Mouse (Mus musculus) lung, postnatal 14 days (tissue): ENCODE data around the gene Wwc2.
"Not testable (repeated sequence)": the region's sequence is repeated elsewhere in the genome, so short reads cannot be mapped to it uniquely, and the experiment has no call there.

Experiments used
- DNase-seq: peaks from one replicate; pipeline ENCODE4 v3.0.0; 2021

The Wwc2 gene

DNA sequence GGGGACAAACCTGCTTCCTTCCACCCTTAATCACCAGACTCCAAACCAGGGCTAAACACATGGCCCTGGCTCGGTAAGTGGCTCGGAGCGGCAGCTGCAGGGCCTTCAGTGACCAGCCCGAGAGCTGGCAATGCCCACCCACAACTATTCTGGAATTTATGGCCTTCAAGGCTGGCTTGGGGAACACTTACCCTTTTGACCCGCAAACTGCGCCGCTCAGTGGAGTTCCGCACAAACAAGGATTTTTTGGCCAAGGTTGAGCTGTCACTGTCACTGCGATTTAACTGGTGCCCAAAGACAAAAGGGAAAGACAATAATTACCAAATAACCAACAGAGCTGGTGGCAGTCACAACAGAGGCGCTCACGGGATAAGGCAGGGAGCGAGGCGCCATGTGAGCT, 144.8 kb downstream of the Wwc2 start:
- DNase-seq: no peak

DNA sequence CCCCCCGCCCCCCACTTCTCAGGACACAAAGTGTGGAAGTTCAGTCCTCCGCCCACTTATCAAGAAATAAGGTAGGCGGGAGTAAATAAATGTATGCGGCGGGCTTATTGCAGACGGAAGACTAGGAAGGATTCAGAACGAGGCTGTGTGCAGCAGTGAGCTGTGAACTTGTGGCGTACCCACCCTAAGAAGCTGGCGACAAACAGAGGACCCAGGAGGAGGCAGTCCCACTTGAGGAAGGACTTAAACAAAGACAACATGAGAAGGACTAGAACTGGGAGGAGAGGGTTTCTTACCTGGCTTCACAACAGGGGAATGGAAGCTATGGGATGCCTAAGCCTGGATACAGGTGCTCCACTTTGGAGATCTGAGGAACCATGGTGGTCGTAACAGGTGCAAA, 147.1 kb downstream of the Wwc2 start:
- DNase-seq: no peak

DNA sequence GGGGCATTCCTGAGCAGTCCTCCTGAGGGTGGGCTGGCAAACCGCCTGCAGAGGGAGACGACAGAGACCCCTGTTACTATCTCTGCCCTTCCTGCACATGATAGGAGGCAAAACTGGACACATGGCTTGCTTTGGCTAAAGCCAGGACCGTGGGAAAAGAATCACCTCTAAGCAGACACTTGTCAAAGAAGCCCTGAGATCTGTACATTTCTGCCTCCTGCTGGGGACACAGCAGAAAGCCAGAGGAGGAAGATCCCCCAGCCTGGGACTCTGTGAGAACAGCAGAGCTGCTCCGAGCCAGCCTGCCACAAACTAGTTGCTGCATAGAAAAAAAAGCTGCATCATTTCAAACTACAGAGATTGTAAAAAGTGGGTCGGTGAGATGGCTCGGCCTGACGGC, 147.7 kb downstream of the Wwc2 start:
- no peak for DNase-seq

DNA sequence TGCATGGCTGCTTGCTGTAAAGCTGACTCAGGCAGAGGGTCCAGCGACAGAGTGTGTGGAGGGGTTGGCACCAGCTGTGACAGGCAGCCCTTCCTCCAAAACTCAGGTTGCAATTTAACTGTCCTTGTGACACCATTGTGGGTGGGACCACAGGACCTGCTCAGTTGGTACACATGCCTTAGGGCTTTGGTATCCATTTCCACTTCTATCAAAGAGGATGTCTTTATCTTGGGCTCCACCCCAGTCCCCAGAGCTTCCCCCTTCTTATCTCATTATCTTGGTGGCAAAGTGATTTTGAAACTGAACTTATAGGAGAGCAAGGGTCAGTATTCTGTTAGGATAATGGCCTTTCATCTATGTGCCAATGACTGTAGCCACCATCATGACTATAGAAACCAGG, 156.8 kb downstream of the Wwc2 start:
- DNase-seq: no peak

DNA sequence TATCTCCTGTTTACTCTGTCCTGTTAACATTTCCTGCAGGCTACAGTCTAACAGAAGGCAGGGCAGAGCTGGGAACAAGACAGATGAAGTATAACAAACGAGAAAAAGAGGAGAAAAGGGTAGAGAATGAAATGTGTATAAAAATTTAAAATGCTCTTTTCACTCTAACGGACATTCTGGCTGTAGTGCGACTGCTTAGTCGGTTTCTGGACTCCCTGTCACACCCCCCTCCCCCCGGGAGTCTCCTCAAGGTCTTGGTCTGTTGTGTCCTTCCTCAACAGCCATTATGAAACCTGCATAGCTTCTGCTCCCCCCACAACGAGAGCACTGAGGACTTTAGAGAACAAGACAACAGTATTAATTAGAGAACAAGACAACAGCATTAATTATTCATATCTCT, 158.1 kb downstream of the Wwc2 start:
- DNase-seq: no peak

DNA sequence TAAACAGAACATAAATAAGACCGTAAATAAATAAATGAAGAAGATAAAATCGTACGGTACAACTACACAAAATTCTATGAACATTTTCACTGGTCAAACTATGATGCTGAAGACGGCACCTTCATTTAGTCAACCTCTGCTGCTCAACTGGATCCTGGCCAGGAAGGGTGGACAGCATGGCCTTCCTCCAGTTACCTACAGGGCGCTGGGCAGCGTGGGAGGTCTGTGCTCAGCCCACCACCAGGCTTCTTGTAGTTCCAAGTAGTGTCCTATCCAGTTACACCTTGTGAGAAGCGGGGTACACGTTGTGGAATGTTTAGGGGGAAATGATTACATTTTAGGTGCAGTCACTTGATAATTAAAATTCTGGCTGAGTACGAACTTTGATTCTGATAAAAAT, 163.8 kb downstream of the Wwc2 start:
- DNase-seq: no peak

DNA sequence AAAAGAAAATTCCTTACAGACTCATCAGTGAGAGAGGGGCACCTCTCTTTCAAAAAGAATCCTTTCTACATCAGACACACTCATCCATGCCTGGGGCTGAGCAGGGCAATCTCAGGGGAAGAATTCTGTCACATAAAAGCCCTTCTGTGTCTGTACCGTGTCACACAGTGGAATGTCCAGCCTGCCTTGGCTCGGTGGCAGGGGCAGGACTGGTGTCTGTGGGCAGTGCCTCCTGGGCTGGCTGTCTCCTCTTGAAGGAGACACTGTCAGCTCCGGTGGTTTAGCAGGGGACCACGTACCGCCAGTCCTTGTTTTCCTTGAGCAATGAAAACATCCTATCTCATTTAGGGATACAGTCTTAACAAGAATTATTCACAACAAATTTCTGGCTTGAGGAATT, 165.1 kb downstream of the Wwc2 start:
- no peak for DNase-seq

DNA sequence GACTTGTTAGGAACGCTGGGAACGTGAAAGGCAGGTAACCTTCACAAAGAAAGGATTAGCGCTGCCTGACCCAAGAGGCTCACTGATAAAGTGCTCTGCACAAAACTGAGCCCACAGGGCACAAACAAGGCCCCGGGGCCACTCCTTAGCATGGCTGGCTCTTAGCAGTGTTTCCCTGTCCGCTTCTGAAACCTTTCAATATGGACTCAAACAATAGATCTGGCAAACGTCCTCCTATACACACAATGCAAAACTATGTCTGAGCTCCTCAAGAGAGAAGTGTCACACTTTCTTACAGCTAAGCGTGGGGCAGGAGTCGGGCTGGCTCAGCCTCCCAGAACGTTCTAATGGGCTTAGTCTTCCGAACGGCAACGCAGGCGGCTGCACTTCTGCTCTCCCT, 166.5 kb downstream of the Wwc2 start, which contains the start of gene Cldn22:
Gene Cldn22 (plus strand): TSS at position 301 of the 400 bp plus-strand sequence.
- DNase-seq: no peak

DNA sequence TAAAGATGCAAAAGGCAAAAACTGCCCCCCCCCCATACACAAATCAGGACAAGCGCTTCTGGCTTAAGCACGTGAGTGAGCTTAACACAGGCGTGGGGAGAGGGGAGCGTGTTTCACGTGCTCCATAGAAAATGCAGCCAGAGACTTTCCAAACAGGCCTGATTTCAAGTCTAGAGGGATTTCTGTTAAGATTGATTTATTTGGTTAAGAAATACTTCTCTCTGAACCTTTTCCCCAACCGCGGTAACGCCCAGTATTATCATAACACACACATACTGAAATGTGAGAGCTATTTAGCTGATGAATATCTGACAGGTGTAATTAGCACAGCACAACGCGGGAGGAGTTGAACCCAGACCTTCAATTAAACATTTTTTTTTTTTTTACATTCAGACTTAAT, 166.9 kb downstream of the Wwc2 start:
- no peak for DNase-seq

DNA sequence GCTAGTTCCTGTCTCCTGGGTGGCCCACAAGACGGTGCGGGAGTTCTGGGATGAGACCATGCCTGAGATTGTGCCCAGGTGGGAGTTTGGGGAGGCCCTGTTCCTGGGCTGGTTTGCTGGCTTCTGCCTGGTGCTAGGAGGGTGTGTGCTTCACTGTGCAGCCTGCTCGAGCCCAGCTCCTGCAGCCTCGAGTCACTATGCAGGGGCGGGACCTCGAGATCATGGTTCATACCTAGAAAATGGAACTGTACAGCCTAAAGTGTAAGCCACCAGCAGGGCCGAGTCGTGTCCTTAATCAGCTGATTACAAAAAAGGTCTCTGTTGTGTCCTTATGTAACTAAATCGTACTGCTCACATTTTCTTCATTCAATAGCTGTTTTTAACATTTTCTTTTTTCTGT, 168.2 kb downstream of the Wwc2 start:
- DNase-seq: not testable (repeated sequence)

DNA sequence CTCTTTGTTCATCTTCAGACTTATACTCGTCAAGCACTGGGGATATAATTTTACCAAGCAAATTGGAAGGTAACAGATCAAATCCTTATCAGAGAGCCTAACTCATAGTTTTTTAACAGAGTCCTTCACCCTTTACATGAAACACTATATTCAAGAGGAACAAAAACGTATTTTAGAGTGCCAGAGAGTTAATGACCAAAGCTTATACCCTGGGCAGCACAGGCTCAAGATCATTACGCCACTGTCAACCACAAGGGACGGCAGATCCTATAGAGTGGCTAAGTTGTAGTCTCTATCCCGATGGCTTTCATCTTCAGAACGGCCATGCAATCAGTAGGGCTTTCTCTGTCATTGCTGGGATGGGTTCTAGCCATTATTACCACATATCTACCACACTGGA, 168.9 kb downstream of the Wwc2 start, which contains the start of gene Cldn24:
Gene Cldn24 (plus strand): TSS at position 301 of the 400 bp plus-strand sequence.
- no peak for DNase-seq

DNA sequence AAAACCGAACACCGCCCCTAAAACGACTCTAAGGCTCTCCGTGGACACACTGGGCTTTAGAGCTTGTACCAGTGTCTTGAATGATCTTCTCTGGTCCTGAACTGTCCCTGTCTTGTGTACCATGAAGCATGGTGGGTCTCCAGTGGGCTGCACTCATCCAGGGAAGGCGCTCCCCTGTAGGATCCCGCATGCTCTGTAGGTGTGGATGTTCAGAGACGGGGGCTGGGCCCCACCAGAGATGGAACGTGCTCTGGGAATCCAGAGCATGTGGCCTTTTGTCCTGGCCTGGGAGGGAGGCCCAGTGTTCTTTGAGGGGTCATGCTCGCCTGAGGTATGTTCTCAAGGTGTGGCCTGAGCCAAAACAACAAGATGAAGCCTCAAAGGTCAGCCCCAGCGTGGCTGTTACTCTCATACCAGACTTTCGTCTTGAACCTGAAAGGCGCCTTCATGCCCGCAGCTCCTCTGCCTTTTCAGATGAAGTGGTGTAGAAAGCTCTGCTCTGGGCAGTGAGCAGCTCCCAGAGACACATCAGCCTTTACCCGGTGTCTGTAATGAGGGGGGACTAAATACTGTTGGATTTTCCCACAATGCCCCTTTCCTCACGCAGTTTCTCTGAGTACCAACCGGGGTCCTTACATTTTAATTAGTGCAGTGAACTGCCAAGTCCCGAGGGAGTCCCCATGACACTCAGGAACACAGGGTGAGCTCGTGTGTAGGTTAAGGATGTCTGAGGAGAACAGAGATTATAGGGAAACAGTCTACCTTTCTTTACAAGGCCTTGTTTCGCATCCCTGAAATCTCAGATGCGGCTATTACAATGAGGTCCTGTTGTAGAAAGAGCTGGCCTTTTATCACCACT, 169.6 kb downstream of the Wwc2 start:
- no peak for DNase-seq

DNA sequence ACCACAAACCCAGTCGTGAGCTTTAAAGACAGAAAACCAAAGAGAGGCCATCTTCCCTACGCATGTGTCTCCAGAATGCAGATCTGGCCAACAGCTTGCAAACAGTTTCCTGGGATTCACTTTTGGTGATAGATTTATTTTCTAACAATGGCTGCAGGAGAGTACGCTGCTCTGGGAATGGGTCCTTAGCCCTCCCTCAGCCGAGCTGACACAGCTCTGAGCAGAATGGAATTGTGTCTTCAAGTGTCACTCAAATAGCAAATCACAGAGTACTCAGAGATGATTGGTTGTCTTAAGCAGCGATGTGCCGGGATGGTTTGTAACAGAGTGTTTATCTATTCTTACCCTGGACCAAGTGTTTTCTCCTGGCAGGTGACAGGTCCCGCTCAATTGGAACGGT, 171.7 kb downstream of the Wwc2 start:
- no peak for DNase-seq

DNA sequence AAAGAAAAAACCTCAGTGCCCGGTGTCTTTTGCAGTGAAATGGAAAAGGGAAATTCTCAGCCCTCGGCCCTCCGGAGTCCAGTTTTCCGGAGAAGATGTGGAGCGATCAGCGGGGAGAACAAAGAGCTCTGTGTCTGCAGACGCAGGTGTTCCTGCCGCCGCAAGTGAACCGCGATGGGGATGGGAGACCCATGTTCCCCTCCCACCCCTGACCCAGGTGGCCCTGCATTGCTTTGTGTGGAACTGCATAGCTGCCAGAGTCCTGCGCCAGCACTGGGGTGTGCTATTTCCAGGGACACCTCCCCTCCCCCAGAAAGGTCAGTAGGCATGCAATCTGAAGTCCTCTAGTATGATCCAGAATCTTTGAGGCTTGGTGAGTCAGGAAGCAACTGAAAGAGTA, 179.5 kb downstream of the Wwc2 start:
- DNase-seq: no peak

DNA sequence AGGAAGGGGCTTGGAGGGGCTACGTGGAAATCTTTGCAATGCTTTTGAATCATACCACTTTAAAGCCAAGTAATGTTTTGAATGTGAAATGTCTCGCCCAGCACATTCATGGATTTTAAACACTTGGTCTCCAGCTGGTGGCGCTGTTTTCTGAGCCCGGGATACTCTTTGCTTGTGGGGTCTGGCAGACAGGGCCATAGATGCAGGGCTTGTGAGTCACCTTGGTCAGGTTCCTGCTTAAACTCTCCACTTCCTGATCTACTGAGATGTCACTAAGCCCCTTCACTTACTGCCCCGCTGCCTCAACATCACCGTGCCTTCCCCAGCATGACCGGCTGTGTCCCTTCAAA, 180.1 kb downstream of the Wwc2 start:
- no peak for DNase-seq

DNA sequence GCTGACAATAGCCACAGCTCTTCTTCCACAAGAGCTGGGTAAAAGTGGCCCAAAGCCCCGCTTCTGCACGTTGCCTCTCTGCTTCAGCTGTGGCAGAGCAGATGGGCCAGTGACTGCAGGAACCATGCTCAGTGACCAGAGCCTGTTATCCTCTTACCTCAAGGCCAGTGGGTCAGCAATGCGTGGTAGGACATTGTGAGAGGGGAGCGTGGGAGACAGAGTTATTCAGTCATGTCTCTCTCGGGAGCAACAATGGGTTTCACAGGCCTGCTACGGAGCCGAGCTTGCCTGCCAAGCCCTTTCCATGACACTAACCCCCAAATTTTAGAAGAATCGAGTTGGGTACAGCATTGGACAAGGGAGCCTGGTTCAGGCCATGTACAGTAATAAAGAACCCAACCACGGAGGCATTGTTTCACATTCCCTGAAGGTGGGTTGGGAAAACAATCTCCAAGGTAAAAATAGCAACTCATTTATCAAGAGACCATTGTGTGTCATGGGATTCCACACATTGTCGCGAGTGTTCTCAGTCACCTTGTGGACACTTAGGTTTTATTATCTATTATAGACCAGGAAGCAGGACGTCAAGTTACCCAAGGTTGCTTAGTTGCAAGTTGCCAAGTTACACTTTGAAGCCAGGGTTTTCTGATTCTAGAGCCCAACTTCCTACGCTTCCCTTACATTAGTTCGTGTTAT, 180.6 kb downstream of the Wwc2 start:
- no peak for DNase-seq

DNA sequence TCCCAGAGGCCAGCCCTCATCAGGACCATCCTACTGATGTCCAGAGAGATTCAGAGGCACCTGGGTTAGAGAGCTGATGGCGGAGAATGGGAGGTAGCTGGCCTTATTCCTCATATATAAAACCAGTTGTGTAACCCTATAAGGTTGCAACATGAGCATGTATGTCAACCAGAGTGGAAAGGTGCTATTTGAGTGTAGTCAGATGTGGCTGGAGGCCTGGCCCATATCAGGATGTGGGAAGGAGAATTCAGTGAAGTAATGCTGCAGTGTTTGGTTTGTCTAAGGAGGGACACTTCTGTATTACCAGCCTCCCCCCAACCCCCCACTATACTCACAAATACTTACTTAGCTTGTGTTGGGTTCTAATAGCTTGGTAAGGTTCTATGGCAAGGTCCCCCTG, 186.5 kb downstream of the Wwc2 start:
- DNase-seq: no peak

DNA sequence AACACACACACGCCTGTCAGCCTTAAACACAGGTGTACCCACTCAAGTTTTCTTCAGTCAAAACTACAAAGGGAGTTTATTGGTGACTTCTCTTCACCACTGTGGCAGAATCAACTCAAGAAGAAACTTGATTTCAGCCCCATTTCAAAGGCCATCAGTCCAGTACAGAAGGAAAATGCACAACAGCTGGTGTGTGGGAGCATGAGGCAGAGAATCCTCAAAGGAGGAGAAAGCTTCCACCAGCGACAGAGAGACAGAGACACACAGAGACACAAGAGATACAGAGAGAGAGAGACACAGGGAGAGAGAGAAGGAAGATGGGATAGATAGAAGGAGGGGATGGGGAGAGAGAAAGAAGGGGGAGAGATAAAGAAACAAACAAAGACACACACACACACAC, 188.4 kb downstream of the Wwc2 start:
- DNase-seq: no peak

DNA sequence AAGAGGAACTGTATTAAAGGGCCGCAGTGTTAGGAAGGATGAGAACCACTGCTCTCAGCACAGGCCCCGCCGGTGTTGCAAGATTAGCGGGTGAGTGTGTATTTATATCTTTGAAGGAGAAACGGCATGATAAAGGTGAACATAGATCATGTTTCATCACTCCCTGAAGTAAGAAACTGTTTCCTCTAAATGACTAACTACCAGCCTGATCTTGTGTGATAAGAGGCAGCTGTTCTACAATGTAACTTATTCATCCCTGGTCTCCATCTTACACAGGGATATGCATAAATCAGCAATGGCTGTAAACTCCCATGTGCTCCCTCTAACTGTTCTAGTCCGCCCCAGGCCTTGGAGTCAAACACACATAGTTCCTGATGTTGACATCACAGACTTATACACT, 191.3 kb downstream of the Wwc2 start:
- DNase-seq: no peak

DNA sequence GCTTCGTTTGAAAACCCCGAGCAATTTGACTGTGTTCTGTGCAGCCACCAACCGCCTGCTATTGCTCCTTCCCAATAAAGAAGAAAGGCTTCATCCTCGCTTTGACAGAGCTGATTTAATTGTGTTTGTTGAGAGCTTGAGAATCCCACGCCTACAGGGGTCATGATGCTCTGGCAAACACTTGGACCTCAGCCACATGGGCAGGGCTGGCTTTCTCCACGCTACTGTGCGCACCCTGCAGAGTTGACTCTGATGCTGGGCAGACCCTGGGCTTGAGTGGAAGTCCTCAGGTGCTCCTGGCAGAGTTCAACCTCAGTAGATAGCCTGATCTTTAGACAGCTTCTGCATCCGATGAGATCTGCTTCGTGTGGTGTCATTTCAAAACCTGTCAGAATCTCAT, 198.7 kb downstream of the Wwc2 start:
- no peak for DNase-seq

DNA sequence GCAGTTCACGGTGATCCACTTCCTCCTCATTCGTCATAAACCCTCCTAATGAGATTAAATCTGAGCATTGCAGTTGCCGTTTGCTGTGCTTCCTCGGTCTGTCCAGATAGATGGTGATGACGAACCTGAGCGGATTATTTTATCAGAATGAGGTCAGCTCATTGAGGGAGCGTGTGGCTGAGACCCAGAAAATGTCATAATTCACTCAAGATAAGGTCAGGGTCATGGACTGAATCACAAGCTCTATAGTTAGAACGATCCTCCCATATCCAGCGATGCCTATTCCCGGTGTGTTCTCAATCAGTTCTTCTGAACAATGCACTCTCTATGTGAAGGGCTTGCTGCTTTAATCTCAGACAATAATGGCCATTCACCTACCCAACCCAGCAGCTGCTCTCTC, 203.0 kb downstream of the Wwc2 start:
- no peak for DNase-seq

DNA sequence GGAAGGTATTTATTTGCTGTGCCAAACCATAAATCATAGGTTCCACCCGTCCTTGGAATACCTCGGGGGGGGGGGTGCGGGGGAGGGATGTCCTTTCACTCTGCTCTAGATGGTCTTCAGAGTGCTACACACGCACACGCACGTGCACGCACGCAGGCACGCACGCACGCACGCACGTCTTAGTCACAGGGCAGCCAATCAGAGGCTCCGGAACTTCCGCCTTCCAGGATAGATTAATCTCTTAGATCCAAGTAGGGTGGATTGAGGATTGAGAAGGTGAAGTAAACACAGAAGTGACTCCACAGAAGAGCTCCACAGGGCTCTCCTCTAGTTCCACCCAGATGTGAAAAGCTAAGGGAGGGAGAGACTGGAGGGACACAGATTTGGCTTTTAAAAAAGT, 204.4 kb downstream of the Wwc2 start:
- no peak for DNase-seq

DNA sequence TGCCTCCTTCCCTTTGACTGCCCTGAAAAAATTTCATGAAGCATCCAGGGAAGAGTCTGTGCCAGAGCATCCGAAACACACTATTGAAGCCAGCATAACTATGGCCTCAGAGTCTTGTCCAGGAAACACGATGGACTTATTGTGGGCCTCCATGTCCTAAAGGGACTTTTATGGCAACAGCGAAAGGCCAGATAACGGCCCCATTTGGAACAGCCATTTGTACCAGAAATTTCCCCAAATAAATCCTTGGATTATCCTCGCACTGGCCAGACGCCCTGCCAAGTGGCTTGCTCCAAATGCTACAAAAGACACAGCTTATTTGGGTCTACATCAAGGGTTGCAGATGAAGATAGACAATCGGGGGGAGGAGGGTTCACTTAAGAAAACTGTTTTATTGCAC, 206.3 kb downstream of the Wwc2 start:
- DNase-seq: peak; percentile 22

DNA sequence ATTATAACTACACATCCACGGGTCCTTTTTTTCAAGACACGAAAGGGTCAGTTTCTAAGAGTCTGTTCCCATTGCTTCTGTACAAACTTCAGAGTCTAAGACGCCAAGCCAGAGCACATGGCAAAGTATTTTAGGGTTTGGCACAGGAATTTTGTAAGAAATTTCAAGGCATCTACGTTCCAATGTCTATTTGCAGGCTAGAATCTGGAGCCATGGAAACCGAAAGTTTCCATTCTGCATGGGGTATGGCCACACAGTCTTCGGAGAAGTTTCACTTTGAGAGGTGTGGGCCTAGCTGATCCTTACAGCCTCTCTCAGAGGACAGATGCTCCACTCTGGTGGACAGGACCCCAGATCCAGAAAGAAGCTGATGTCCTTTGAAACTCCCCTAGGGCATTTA, 206.8 kb downstream of the Wwc2 start:
- DNase-seq: no peak

DNA sequence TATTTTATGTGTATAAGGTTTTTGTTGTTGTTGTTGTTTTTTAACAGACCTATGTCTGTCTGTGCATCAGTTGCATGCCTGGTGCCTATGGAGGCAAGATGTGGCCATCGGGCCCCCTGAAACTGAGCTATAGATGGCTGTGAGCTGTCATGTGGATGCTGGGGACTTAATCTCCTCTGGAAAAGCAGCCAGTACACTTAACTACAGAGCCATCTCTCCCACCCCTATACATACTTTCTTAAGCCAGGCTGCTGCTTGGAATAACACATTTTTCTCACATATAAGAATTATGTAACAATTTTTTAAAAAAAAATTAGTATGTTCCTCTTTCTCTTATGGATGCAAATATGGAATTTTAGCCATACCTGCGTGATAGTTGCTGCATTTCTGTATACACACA, 207.2 kb downstream of the Wwc2 start:
- DNase-seq: no peak
